Mouse (Mus musculus): ENCODE results near the gene Ece1.
"Not testable (repeated sequence)": the region's sequence is repeated elsewhere in the genome, so short reads cannot be mapped to it uniquely, and the experiment has no call there.

The Ece1 gene

DNA sequence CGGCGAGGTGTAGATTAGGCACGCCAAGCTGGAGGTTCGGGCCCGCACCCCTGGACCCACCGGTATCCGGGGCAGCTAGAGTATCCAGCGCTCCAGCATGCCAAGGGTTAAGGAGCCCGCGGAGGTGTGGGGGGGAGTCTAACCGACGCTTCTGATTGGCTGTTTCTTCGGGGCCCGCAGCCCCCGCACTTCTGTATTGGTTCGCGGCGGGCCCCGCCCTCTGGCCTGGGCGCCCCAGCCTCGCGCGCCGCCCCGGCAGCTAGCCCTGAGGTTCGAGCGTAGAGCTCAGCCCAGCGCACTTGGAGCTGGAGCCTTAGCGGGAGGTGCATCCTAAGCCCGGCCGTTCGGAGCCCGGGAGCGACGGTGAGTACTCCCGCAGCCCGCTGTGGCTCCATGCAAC is at the start of gene Ece1:
Ece1 (plus strand) TSS at position 219 of the 400 bp plus-strand sequence.
- no peak for DNase-seq (ENCODE audit: low spot score)

DNA sequence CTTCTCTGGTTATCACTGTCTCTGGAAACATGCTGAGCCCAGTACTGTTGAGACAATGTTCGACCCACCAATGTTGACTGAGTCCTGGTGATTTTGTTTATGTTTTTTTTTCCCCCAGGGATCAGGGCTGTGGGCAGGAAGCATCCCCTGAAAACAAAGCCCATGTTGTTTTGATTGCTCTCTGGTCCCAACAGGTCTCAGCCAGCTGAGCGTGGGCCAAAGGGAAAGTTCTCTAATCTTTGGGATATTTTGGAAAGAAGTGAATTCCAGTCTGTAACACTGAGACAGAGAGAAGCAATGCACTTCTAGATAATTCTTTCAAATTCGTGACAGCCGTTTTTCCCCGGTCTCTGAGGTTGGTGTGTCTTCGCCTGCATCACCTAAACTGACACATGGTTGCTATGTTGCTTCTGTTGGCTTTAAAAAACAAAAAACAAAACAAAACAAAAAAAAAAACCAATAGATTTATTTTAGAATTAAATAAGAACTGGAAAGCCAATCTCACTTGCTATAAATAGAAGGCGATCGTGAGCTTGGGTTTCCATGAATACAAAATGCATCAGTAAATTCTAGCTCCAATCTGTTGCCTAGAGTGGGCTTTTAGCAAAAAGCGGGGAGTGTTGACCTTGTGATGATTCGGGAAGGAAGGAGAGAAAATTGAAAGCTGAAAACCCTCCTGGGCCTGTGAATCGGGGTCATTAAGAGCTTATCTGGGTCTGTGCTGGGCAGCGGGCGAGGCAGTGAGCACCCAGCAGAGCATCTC is 48.9 kb upstream of the Ece1 start:
- DNase-seq (ENCODE audit: low spot score): no peak

DNA sequence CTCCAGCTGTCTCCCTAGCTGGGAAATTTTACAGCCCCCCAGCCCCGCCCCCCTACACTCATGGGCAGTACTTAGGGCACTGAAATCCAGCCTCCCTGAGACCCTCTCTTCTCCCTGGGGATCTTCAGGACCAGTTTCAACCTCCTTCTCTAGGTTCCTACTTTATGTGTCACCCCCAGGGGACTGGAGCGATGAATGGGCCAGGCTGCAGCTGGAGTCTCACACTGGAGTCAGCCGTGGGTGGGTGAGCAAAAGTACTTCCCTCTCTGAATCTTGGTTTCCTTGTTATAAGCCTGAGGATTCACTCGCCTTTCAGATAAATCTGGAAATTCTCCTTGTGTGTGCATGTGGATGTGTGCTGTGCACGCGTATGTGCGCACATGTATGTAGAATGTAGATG is 47.9 kb upstream of the Ece1 start:
- no peak for DNase-seq (ENCODE audit: low spot score)

DNA sequence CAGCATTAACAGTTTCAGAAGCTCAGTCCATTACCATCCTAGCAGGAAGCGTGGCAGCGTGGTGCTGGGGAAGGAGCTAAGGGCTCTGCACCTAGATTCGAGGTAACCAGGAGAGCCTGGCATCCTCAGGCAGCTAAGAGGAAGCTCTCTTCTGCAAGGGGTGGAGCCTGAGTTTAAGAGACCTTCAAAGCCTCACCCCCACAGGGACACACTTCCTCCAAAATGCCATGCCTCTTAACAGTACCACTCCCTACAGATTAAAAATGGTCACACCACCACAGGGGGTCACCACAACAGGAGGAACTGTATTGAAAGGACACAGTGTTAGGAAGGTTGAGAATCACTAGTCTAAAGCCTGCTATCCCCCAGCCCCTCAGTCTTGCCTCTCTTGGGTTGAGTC is 46.6 kb upstream of the Ece1 start:
- DNase-seq (ENCODE audit: low spot score): no peak

- no peak for DNase-seq (ENCODE audit: low spot score)
Observed at GRCm38 (mm10) chr4:137816216-137816615, 45.8 kb upstream of the Ece1 start.

GRCm38 (mm10) chr4:137818341-137818740 is 43.7 kb upstream of the Ece1 start:
- no peak for DNase-seq (ENCODE audit: low spot score)

GRCm38 (mm10) chr4:137819487-137819886 is 42.5 kb upstream of the Ece1 start:
- no peak for DNase-seq (ENCODE audit: low spot score)

DNA sequence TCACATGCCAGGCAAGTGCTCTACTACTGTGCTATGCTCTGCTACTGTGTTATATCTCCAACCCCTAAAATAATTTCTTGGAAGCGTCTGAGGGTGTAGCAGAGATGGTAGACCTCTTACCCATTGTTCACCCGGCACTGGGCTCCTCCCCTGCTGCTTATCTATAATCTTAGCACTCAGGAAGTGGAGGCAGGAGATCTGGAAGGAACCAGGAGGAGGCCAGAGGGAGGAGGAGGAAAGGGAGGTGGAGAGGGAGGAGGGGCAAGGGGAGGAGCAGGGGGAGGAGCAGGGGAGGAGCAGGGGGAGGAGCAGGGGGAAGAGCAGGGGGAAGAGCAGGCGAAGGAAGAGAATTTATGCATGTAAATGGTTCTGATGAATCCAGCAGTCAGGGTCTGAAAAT is 41.3 kb upstream of the Ece1 start:
- no peak for DNase-seq (ENCODE audit: low spot score)

DNA sequence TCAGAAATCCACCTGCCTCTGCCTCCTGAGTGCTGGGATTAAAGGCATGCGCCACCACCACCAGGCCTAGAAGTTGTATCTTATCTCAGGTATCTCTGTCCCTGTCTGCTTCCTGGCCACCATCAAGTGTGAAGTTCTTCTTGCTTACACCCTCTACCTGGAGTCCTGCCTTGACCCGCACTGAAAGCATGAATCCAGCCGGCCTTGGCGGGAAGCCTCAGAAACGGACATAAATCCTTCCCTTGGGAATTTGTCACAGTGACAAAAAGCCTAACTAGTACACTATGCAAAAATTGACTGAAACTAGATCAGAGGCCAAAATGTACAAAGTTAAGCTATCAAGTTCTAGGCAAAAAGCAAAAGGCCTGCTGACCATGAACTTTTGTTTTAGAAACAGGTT is 39.5 kb upstream of the Ece1 start:
- no peak for DNase-seq (ENCODE audit: low spot score)

GRCm38 (mm10) chr4:137823542-137823941 is 38.5 kb upstream of the Ece1 start:
- no peak for DNase-seq (ENCODE audit: low spot score)

GRCm38 (mm10) chr4:137824881-137825280 is 37.2 kb upstream of the Ece1 start:
- no peak for DNase-seq (ENCODE audit: low spot score)

- DNase-seq (ENCODE audit: low spot score): no peak
Observed at GRCm38 (mm10) chr4:137830380-137830779, 31.7 kb upstream of the Ece1 start.

DNA sequence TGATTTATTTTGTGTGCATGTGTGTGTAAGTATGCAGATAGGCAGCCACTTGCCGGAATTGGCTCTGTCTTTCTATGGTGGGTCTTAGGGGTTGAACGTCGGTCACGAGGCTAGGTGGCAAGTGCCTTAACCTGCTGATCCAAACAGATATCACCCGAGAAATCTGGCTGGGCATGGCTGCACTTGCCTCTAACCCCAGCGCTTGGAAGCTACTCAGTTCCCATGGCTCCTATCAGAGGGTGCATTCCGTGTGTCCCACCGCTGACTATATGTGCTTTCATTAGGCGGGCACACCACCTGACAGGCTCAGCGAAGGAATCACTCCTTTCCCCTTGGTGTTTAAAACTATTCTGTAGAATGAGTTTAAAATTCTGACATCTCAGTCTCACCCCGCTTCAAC is 30.4 kb upstream of the Ece1 start:
- DNase-seq (ENCODE audit: low spot score): no peak

GRCm38 (mm10) chr4:137835624-137836337 is 26.3 kb upstream of the Ece1 start:
- DNase-seq (ENCODE audit: low spot score): peak; percentile 92

- DNase-seq (ENCODE audit: low spot score): no peak
Observed at GRCm38 (mm10) chr4:137836741-137837140, 25.3 kb upstream of the Ece1 start.

DNA sequence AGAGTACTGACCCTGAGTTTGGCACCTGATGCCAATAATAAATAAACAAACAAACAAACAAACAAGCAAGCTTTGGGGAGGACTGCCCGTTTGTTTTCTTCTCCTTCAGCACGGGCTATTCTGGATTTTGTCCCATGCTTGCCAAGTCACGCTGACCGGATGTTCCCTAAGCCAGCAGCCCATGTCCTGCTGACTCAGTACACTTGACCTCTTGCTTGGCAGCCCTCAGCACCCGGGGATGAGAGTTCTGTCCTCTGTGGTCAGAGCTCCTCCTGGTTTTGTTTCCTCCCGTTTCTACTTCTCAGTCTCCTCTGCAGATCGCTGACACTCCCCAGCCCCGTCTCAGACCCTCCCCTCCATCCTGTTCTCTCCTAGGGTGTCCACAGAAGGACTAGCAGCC is 24.2 kb upstream of the Ece1 start:
- peak; percentile 72 for DNase-seq (ENCODE audit: low spot score)

GRCm38 (mm10) chr4:137838791-137839190 is 23.2 kb upstream of the Ece1 start:
- DNase-seq (ENCODE audit: low spot score): peak; percentile 62

DNA sequence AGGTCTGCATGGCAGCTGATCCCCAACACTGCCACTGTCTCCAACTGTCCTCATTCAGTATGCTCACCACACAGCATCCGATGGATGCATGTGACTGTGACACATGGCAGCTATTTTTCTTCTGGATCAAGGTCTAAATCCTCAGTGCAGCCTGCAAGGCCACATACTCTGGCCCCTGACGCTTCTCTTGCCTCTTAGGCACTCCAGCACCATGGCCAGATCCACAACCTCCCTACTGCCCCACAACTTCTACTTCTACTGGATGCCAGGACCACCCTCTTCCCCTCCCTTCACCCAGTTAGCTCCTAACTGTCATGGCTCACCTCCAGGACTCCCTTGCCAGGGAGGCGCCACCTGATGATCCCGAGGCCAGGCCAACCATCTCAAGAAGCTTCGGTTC is 22.6 kb upstream of the Ece1 start:
- DNase-seq (ENCODE audit: low spot score): no peak

- peak; percentile 72 for DNase-seq (ENCODE audit: low spot score)
Observed at GRCm38 (mm10) chr4:137844656-137845055, 17.4 kb upstream of the Ece1 start.

DNA sequence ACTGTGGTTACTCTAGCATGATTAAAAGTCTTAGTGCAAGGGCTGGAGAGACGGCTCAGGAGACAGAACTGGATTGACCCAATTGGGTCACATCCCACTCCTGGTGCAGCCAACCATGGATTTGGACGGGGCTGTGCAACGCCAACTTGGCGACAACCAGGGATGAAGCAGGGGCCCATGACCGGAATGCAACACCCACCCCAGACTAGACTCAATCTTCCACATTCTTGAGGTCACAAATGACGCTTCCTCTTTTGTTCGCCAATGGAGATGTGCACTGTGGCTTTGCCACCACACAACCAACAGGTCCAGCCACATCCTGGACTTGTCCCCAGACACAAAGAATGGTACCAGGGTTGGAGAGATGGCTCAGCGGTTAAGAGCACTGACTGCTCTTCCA is 14.4 kb upstream of the Ece1 start:
- DNase-seq (ENCODE audit: low spot score): not testable (repeated sequence)

DNA sequence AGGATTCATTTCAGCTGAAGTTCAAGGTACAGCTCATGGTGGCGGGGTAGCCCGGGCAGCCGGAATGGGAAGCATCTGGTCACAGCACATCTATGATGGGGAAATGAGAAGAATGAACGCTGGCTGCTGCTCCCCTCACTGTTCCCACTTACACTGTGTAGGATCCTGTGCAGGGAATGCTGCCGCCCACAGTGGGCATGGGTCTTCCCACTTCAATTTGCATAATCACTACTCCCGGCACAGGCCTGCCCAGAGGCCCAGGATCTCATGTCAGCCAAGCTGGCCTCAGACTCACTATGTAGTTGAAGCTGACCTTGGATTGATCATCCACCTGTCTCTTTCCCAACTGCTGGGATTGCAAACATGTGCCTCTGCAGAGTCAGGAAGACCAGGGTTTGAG is 11.9 kb upstream of the Ece1 start:
- no peak for DNase-seq (ENCODE audit: low spot score)

DNA sequence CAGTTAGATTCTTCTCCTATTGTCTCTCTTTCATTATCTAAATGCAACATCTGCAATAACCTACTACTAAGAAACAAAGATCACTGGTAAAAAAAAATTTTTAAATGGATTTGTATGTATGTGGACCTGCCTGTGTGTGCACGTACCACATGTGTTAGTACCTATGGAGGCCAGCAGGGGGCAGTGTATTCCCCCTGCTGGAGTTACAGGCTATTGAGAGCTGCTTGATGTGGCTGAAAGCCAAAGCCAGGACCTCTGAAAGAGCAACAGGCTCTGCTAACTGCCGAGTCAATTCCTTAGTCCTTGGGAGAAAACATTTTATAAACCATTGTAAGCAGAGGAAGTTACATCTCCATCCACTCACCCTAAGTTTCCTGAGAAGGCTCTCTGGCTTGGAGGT is 10.6 kb upstream of the Ece1 start:
- no peak for DNase-seq (ENCODE audit: low spot score)

GRCm38 (mm10) chr4:137853822-137854221 is 8.2 kb upstream of the Ece1 start:
- no peak for DNase-seq (ENCODE audit: low spot score)

All from MN1 (cell line).